ENCODE assay signal across 16 mouse cellular contexts in the genomic region with DNA sequence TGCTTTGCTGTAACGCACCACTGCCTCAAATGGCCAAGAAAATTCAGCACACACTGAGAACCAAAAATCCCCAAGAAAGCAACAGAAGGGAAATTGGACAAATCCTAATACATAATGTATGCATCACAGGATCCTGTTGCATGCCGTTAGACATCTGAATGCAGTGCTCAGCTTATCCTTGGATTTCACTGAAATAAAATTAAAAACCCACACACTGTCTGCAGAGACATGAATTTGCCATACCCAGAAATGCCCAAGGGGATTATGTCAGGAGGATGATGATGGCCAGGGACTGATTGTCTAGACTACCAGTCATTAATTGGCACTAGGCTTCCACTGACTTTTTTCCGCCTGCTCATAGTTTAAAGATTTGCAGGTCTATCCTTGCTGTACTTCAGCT.
"Had no signal": no experiment of that assay in that cellular context is flagged by ENCODE, and none has a peak within 500 bp of the region (broad histone marks: within the 10 kb centered on the region; RNA-seq: fewer than 3 reads in every experiment).

No protein-coding gene starts in this region.

- H3K4me1 ChIP-seq: limb, embryonic 15.5 days; liver, embryonic 12.5 days; neural tube, embryonic 15.5 days had no signal

- H3K9me3 ChIP-seq: limb, embryonic 15.5 days; liver, embryonic 12.5 days; neural tube, embryonic 15.5 days had no signal

- H3K4me3 ChIP-seq: layer of hippocampus, adult 2 months; left cerebral cortex, adult 2 months; limb, embryonic 15.5 days; liver, embryonic 12.5 days; myocyte; neural tube, embryonic 15.5 days had no signal

- H3K27me3 ChIP-seq: limb, embryonic 15.5 days; liver, embryonic 12.5 days; neural tube, embryonic 15.5 days had no signal

- H3K36me3 ChIP-seq: limb, embryonic 15.5 days; liver, embryonic 12.5 days; neural tube, embryonic 15.5 days had no signal

- ATAC-seq: liver, embryonic 12.5 days had no signal

- H3K4me2 ChIP-seq: limb, embryonic 15.5 days; liver, embryonic 12.5 days; lung, embryonic 14.5 days; neural tube, embryonic 15.5 days had no signal

- H3K9ac ChIP-seq: limb, embryonic 15.5 days; liver, embryonic 12.5 days; lung, embryonic 14.5 days; neural tube, embryonic 15.5 days had no signal

- H3K27ac ChIP-seq: kidney, postnatal 0 days; layer of hippocampus, adult 2 months; left cerebral cortex, adult 2 months; limb, embryonic 15.5 days; liver, embryonic 12.5 days; neural tube, embryonic 15.5 days had no signal

- DNase-seq: kidney, adult 11 months; kidney, adult 9 months; kidney, postnatal 4 days; lung, embryonic 14.5 days; lung, postnatal 10 days; lung, postnatal 4 days; right cerebral cortex, postnatal 25 days; thymus, adult 18-20 months; thymus, postnatal 14 days had no signal
